Mouse (Mus musculus): ENCODE measurements around the gene Col4a2. TPM values are rescaled to one million over a fixed set of nuclear protein-coding genes. Genes with fewer than 3 reads are reported as not detected.
"Not testable (repeated sequence)": the region's sequence is repeated elsewhere in the genome, so short reads cannot be mapped to it uniquely, and the experiment has no call there.

The Col4a2 gene
- polyA plus RNA-seq, 1 experiment from 2014 or later: 82.2 TPM

GRCm38 (mm10) chr8:11454228-11454627 is 141.6 kb downstream of the Col4a2 start:
- H3K9ac ChIP-seq: no peak overlapping the region
- H3K27ac ChIP-seq: no peak overlapping the region
- no peak for ATAC-seq (ENCODE audit: insufficient number of reproducible peaks, insufficient read depth, low FRiP score, low TSS enrichment)
- peaks cover 32% of the 10 kb centered on the region for H3K4me1 ChIP-seq
- H3K4me3 ChIP-seq: no peak overlapping the region
- 0 out of 2 replicates have a peak, but pooled peaks cover 6% of the 10 kb centered on the region for H3K27me3 ChIP-seq
- no peak overlapping the region for H3K4me2 ChIP-seq (replicated peaks)
- 38% methylated on average over 12 of the region's 12 CpGs for WGBS
- H3K9me3 ChIP-seq: no peaks in the 10 kb centered on the region
- H3K36me3 ChIP-seq: 0 out of 2 replicates have a peak, but pooled peaks cover under 1% of the 10 kb centered on the region

GRCm38 (mm10) chr8:11457278-11457677 is 144.7 kb downstream of the Col4a2 start:
- H3K9ac ChIP-seq: no peak overlapping the region
- no peaks in the 10 kb centered on the region for H3K36me3 ChIP-seq
- 0 out of 2 replicates have a peak, but pooled peaks cover 6% of the 10 kb centered on the region for H3K27me3 ChIP-seq
- no peak for ATAC-seq (ENCODE audit: insufficient number of reproducible peaks, insufficient read depth, low FRiP score, low TSS enrichment)
- no peak overlapping the region for H3K4me2 ChIP-seq (replicated peaks)
- WGBS: 49% methylated on average over 3 of the region's 3 CpGs
- H3K4me3 ChIP-seq: no peak overlapping the region
- no peaks in the 10 kb centered on the region for H3K9me3 ChIP-seq
- no peak overlapping the region for H3K27ac ChIP-seq
- H3K4me1 ChIP-seq: peaks cover 41% of the 10 kb centered on the region

- H3K27me3 ChIP-seq: 0 out of 2 replicates have a peak, but pooled peaks cover 6% of the 10 kb centered on the region
- no peak overlapping the region for H3K4me3 ChIP-seq
- no peak overlapping the region for H3K4me2 ChIP-seq (replicated peaks)
- peaks cover 32% of the 10 kb centered on the region for H3K4me1 ChIP-seq
- no peaks in the 10 kb centered on the region for H3K9me3 ChIP-seq
- H3K27ac ChIP-seq: 0 out of 2 replicates have a peak overlapping the region, but pooled peaks have one; percentile 47
- ATAC-seq (ENCODE audit: insufficient number of reproducible peaks, insufficient read depth, low FRiP score, low TSS enrichment): no peak
- H3K36me3 ChIP-seq: no peaks in the 10 kb centered on the region
- 33% methylated on average over 12 of the region's 12 CpGs for WGBS
- no peak overlapping the region for H3K9ac ChIP-seq
Observed at GRCm38 (mm10) chr8:11457981-11458836, 145.6 kb downstream of the Col4a2 start.

- peak overlapping the region; percentile 47; the same call in 1 of the 2 replicates for H3K27ac ChIP-seq
- no peaks in the 10 kb centered on the region for H3K36me3 ChIP-seq
- H3K9ac ChIP-seq: no peak overlapping the region
- H3K4me3 ChIP-seq: no peak overlapping the region
- WGBS: 15% methylated on average over 5 of the region's 5 CpGs
- 0 out of 2 replicates have a peak overlapping the region, but pooled peaks have one; percentile 2 for H3K4me2 ChIP-seq (replicated peaks)
- peaks cover 30% of the 10 kb centered on the region for H3K4me1 ChIP-seq
- 0 out of 2 replicates have a peak, but pooled peaks cover 6% of the 10 kb centered on the region for H3K27me3 ChIP-seq
- H3K9me3 ChIP-seq: no peaks in the 10 kb centered on the region
- ATAC-seq (ENCODE audit: insufficient number of reproducible peaks, insufficient read depth, low FRiP score, low TSS enrichment): no peak
Observed at GRCm38 (mm10) chr8:11459016-11459415, 146.4 kb downstream of the Col4a2 start.

- peaks cover 25% of the 10 kb centered on the region for H3K4me1 ChIP-seq
- H3K27ac ChIP-seq: no peak overlapping the region
- H3K9me3 ChIP-seq: no peaks in the 10 kb centered on the region
- no peaks in the 10 kb centered on the region for H3K36me3 ChIP-seq
- no peak overlapping the region for H3K4me3 ChIP-seq
- 25% methylated on average over 2 of the region's 2 CpGs for WGBS
- no peak overlapping the region for H3K9ac ChIP-seq
- no peaks in the 10 kb centered on the region for H3K27me3 ChIP-seq
- ATAC-seq (ENCODE audit: insufficient number of reproducible peaks, insufficient read depth, low FRiP score, low TSS enrichment): no peak; the same call in 1 of the 2 replicates
- no peak overlapping the region for H3K4me2 ChIP-seq (replicated peaks)
Observed at GRCm38 (mm10) chr8:11460934-11461333, 148.3 kb downstream of the Col4a2 start.

- WGBS: 41% methylated on average over 2 of the region's 2 CpGs
- Histone ChIP-seq H3K4me2 (replicated peaks) (no peak overlapping the region), H3K9ac (no peak overlapping the region), H3K36me3 (no peaks in the 10 kb centered on the region), H3K4me3 (no peak overlapping the region), H3K4me1 (peaks cover 25% of the 10 kb centered on the region), H3K27me3 (no peaks in the 10 kb centered on the region), H3K27ac (no peak overlapping the region), H3K9me3 (no peaks in the 10 kb centered on the region)
- no peak for ATAC-seq (ENCODE audit: insufficient number of reproducible peaks, insufficient read depth, low FRiP score, low TSS enrichment)
Observed at GRCm38 (mm10) chr8:11461847-11462246, 149.2 kb downstream of the Col4a2 start.

GRCm38 (mm10) chr8:11462641-11463040 is 150.0 kb downstream of the Col4a2 start:
- no peaks in the 10 kb centered on the region for H3K9me3 ChIP-seq
- no peak overlapping the region for H3K4me2 ChIP-seq (replicated peaks)
- H3K27ac ChIP-seq: no peak overlapping the region
- 93% methylated on average over 4 of the region's 4 CpGs for WGBS
- H3K4me1 ChIP-seq: peaks cover 24% of the 10 kb centered on the region
- no peaks in the 10 kb centered on the region for H3K27me3 ChIP-seq
- H3K4me3 ChIP-seq: no peak overlapping the region
- no peaks in the 10 kb centered on the region for H3K36me3 ChIP-seq
- no peak overlapping the region for H3K9ac ChIP-seq
- no peak for ATAC-seq (ENCODE audit: insufficient number of reproducible peaks, insufficient read depth, low FRiP score, low TSS enrichment)

- Histone ChIP-seq H3K27ac (no peak overlapping the region), H3K4me2 (replicated peaks) (no peak overlapping the region), H3K4me3 (no peak overlapping the region), H3K9me3 (no peaks in the 10 kb centered on the region), H3K4me1 (peaks cover 16% of the 10 kb centered on the region), H3K36me3 (no peaks in the 10 kb centered on the region), H3K27me3 (no peaks in the 10 kb centered on the region), H3K9ac (no peak overlapping the region)
- WGBS: 95% methylated on average over 2 of the region's 2 CpGs
- no peak for ATAC-seq (ENCODE audit: insufficient number of reproducible peaks, insufficient read depth, low FRiP score, low TSS enrichment)
Observed at GRCm38 (mm10) chr8:11463541-11463888, 150.9 kb downstream of the Col4a2 start.

GRCm38 (mm10) chr8:11463889-11464706 is 151.5 kb downstream of the Col4a2 start:
- Histone ChIP-seq H3K4me2 (replicated peaks) (no peak overlapping the region), H3K9ac (no peak overlapping the region), H3K27me3 (no peaks in the 10 kb centered on the region), H3K27ac (no peak overlapping the region), H3K4me3 (no peak overlapping the region), H3K4me1 (peaks cover 10% of the 10 kb centered on the region), H3K9me3 (no peaks in the 10 kb centered on the region), H3K36me3 (no peaks in the 10 kb centered on the region)
- no peak for ATAC-seq (ENCODE audit: insufficient number of reproducible peaks, insufficient read depth, low FRiP score, low TSS enrichment)
- 73% methylated on average over 12 of the region's 12 CpGs for WGBS

GRCm38 (mm10) chr8:11464707-11464964 is 152.0 kb downstream of the Col4a2 start:
- Histone ChIP-seq H3K9ac (no peak overlapping the region), H3K9me3 (no peaks in the 10 kb centered on the region), H3K4me3 (no peak overlapping the region), H3K4me2 (replicated peaks) (no peak overlapping the region), H3K36me3 (no peaks in the 10 kb centered on the region), H3K4me1 (peaks cover 5% of the 10 kb centered on the region), H3K27me3 (no peaks in the 10 kb centered on the region), H3K27ac (no peak overlapping the region)
- no peak for ATAC-seq (ENCODE audit: insufficient number of reproducible peaks, insufficient read depth, low FRiP score, low TSS enrichment)
- WGBS: 67% methylated on average over 3 of the region's 3 CpGs

GRCm38 (mm10) chr8:11465619-11466018 is 153.0 kb downstream of the Col4a2 start:
- H3K36me3 ChIP-seq: no peaks in the 10 kb centered on the region

GRCm38 (mm10) chr8:11466528-11466927 is 153.9 kb downstream of the Col4a2 start:
- not testable (repeated sequence) for H3K27ac ChIP-seq; H3K4me2 ChIP-seq (replicated peaks); H3K4me3 ChIP-seq; H3K4me1 ChIP-seq; H3K9me3 ChIP-seq; H3K27me3 ChIP-seq; H3K9ac ChIP-seq; H3K36me3 ChIP-seq; ATAC-seq (ENCODE audit: insufficient number of reproducible peaks, insufficient read depth, low FRiP score, low TSS enrichment)
- WGBS: 88% methylated on average over 5 of the region's 5 CpGs

More at GRCm38 (mm10) chr8:11465619-11466018, 153.0 kb downstream of the Col4a2 start:
- no peak for ATAC-seq (ENCODE audit: insufficient number of reproducible peaks, insufficient read depth, low FRiP score, low TSS enrichment)
- Histone ChIP-seq H3K9ac (no peak overlapping the region), H3K4me3 (no peak overlapping the region), H3K4me1 (peaks cover 5% of the 10 kb centered on the region), H3K4me2 (replicated peaks) (no peak overlapping the region), H3K27ac (no peak overlapping the region), H3K27me3 (no peaks in the 10 kb centered on the region), H3K9me3 (no peaks in the 10 kb centered on the region)
- 91% methylated on average over 4 of the region's 4 CpGs for WGBS
